Mouse (Mus musculus) kidney, adult 2 months (tissue): ENCODE data around the gene Tmem199. TPM values are rescaled to one million over a fixed set of nuclear protein-coding genes. Genes with fewer than 3 reads are reported as not detected.
"Not testable (repeated sequence)": the region's sequence is repeated elsewhere in the genome, so short reads cannot be mapped to it uniquely, and the experiment has no call there.

ENCODE experiments used
- DNase-seq: peaks from one replicate; pipeline ENCODE4 v3.0.0; 2021
- H3K27ac ChIP-seq: fragments of 200-500 bp; 2 replicates; pipeline ENCODE4 v1.5.1; 2012; ENCODE audit warnings: low read depth, low read length, control low read depth, inconsistent platforms; ENCODE audit not compliant: insufficient read depth
- H3K27me3 ChIP-seq: fragments of 200-500 bp; replicated peaks from 2 replicates; pipeline ENCODE4 v1.6.1; 2012; ENCODE audit warnings: mild to moderate bottlenecking, moderate library complexity, low read length, inconsistent platforms; ENCODE audit not compliant: control insufficient read depth, insufficient read depth
- H3K36me3 ChIP-seq: fragments of 200-500 bp; 2 replicates; pipeline ENCODE4 v1.6.1; 2012; ENCODE audit warnings: mild to moderate bottlenecking, moderate library complexity, low read length, inconsistent platforms; ENCODE audit not compliant: control insufficient read depth, insufficient read depth
- H3K4me1 ChIP-seq: fragments of 200-500 bp; 2 replicates; pipeline ENCODE4 v1.6.1; 2011; ENCODE audit warnings: low read length; ENCODE audit not compliant: control insufficient read depth, insufficient read depth
- H3K4me3 ChIP-seq: fragments of 200-500 bp; 2 replicates; pipeline ENCODE4 v1.5.1; 2011; ENCODE audit warnings: mild to moderate bottlenecking, low read depth, low read length, control low read depth; ENCODE audit not compliant: insufficient read depth
- CTCF ChIP-seq: fragments of 200-500 bp; conservative IDR thresholded peaks from 2 replicates; pipeline ENCODE4 v1.5.1; 2011; ENCODE audit warnings: low read depth, mild to moderate bottlenecking, control low read depth, low read length, moderate library complexity, mixed read lengths; ENCODE audit not compliant: insufficient read depth, insufficient read length
- POLR2A ChIP-seq: fragments of 200-500 bp; IDR thresholded peaks from one replicate; pipeline ENCODE4 v1.6.1; 2011; ENCODE audit warnings: low read depth, low read length, control low read depth
- WGBS: fragments of 180-500 bp; shearing (Covaris S2); methylation state at CpG from one replicate; pipeline ENCODE4 v1.1.7; 2018; 5-methylcytosine and 5-hydroxymethylcytosine counted together
- polyA plus RNA-seq: library from polyadenylated mRNA; depleted of rRNA; stranded (reverse); fragments of >200 nt; gene quantifications from 2 replicates; pipeline ENCODE4 v1.2.3, GENCODE M21; 2012

Tmem199 gene
- polyA plus RNA-seq, 1 experiment = 15.9 TPM

- Histone ChIP-seq H3K36me3 (peaks cover 3% of the 10 kb centered on the region; the same call in 1 of the 2 replicates), H3K27me3 (no peaks in the 10 kb centered on the region), H3K4me1 (peaks cover 11% of the 10 kb centered on the region; the same call in 1 of the 2 replicates), H3K4me3 (peak overlapping the region; percentile 83), H3K27ac (peak overlapping the region; percentile 54)
- WGBS = under 1% methylated on average over 14 of the region's 14 CpGs
- no peak for DNase-seq
- TF ChIP-seq CTCF = no peak
Measured at GRCm38 (mm10) chr11:78536690-78537084, 24.7 kb upstream of the Tmem199 start.

- Histone ChIP-seq H3K27ac (peak within 1 kb of the TSS; percentile 89), H3K4me1 (peaks cover 11% of the 10 kb centered on the region; the same call in 1 of the 2 replicates), H3K4me3 (peak within 1 kb of the TSS; percentile 83), H3K36me3 (peaks cover 3% of the 10 kb centered on the region; the same call in 1 of the 2 replicates), H3K27me3 (no peaks in the 10 kb centered on the region)
- under 1% methylated on average over 52 of the region's 52 CpGs for WGBS
- no peak for TF ChIP-seq CTCF
- peak; percentile 78 for TF ChIP-seq POLR2A
- DNase-seq = peak; percentile 99
Measured at GRCm38 (mm10) chr11:78536080-78536689, 24.2 kb upstream of the Tmem199 start, which contains the start of the genes Tnfaip1 and Ift20. Tnfaip1 (minus strand) TSS chr11:78536332. Ift20 (plus strand) TSS chr11:78536361.

GRCm38 (mm10) chr11:78535376-78536079, 23.6 kb upstream of the Tmem199 start:
- under 1% methylated on average over 23 of the region's 23 CpGs for WGBS
- H3K4me1 ChIP-seq = peaks cover 11% of the 10 kb centered on the region; the same call in 1 of the 2 replicates
- peak overlapping the region; percentile 80 for H3K4me3 ChIP-seq
- H3K27ac ChIP-seq = peak overlapping the region; percentile 89
- TF ChIP-seq CTCF (no peak), POLR2A (no peak)
- DNase-seq = peak; percentile 83
- no peaks in the 10 kb centered on the region for H3K27me3 ChIP-seq
- 0 out of 2 replicates have a peak, but pooled peaks cover under 1% of the 10 kb centered on the region for H3K36me3 ChIP-seq

GRCm38 (mm10) chr11:78534516-78534915, 22.5 kb upstream of the Tmem199 start:
- H3K27ac ChIP-seq = no peak overlapping the region
- H3K4me3 ChIP-seq = no peak overlapping the region
- H3K27me3 ChIP-seq = no peaks in the 10 kb centered on the region
- no peaks in the 10 kb centered on the region for H3K36me3 ChIP-seq
- 72% methylated on average over 4 of the region's 4 CpGs for WGBS
- peaks cover 11% of the 10 kb centered on the region; the same call in 1 of the 2 replicates for H3K4me1 ChIP-seq
- DNase-seq = no peak
- TF ChIP-seq CTCF (no peak), POLR2A (no peak)

GRCm38 (mm10) chr11:78531515-78531914, 19.5 kb upstream of the Tmem199 start:
- not testable (repeated sequence) for H3K4me3 ChIP-seq, H3K27me3 ChIP-seq
- WGBS = 70% methylated on average over 10 of the region's 10 CpGs

GRCm38 (mm10) chr11:78531046-78531445, 19.1 kb upstream of the Tmem199 start:
- no peaks in the 10 kb centered on the region for H3K27me3 ChIP-seq
- no peak overlapping the region for H3K4me3 ChIP-seq
- TF ChIP-seq CTCF (no peak), POLR2A (no peak)

More at GRCm38 (mm10) chr11:78531515-78531914, 19.5 kb upstream of the Tmem199 start:
- not testable (repeated sequence) for H3K4me1 ChIP-seq, H3K36me3 ChIP-seq, DNase-seq
- H3K27ac ChIP-seq = peak overlapping the region; percentile 29; the same call in 1 of the 2 replicates

GRCm38 (mm10) chr11:78530001-78530400, 18.0 kb upstream of the Tmem199 start:
- 78% methylated on average over 12 of the region's 12 CpGs for WGBS
- Histone ChIP-seq H3K27ac (no peak overlapping the region), H3K4me1 (0 out of 2 replicates have a peak, but pooled peaks cover under 1% of the 10 kb centered on the region), H3K27me3 (no peaks in the 10 kb centered on the region), H3K36me3 (no peaks in the 10 kb centered on the region), H3K4me3 (no peak overlapping the region)
- TF ChIP-seq CTCF (no peak), POLR2A (no peak)
- DNase-seq = no peak

More at GRCm38 (mm10) chr11:78531046-78531445, 19.1 kb upstream of the Tmem199 start:
- H3K27ac ChIP-seq = peak overlapping the region; percentile 29
- 48% methylated on average over 6 of the region's 6 CpGs for WGBS
- peak; percentile 87 for DNase-seq
- H3K4me1 ChIP-seq = 0 out of 2 replicates have a peak, but pooled peaks cover 4% of the 10 kb centered on the region
- H3K36me3 ChIP-seq = no peaks in the 10 kb centered on the region
